8 mouse cellular contexts compared by ENCODE assay signal in genomic region chr10:91122646-91123045, GRCm38 (mm10). TPM values are rescaled to one million over a fixed set of nuclear protein-coding genes. Genes with fewer than 3 reads are reported as not detected.
A peak's percentile ranks its signal among the peaks of the same experiment; 100 is the strongest.
DNase-seq lines count a peak whose midpoint lies in the region; ATAC-seq lines count a peak whose summit lies in the region.

No protein-coding gene starts in this region.

- 50% methylated on average over 6 of the region's 6 CpGs for WGBS in forebrain, embryonic 10.5 days
- WGBS in liver, embryonic 12.5 days (ENCODE audit: insufficient replicate concordance), result 10% methylated on average over 6 of the region's 6 CpGs

- no peak for ATAC-seq in erythroblast, adult 5-6 weeks (replicated peaks; ENCODE audit: low FRiP score, poor library complexity, severe bottlenecking)
- no peak for ATAC-seq in liver, embryonic 12.5 days
- ATAC-seq in erythroid progenitor cell, adult 5-6 weeks (replicated peaks; ENCODE audit: low FRiP score, poor library complexity, severe bottlenecking), result no peak

- H3K27me3 ChIP-seq in erythroblast, embryonic 14.5 days (ENCODE audit: control insufficient read depth), result no peaks in the 10 kb centered on the region
- no peaks in the 10 kb centered on the region for H3K27me3 ChIP-seq in forebrain, embryonic 10.5 days (ENCODE audit: poor library complexity, severe bottlenecking)
- H3K27me3 ChIP-seq in liver, embryonic 12.5 days (replicated peaks), result no peaks in the 10 kb centered on the region

- no peaks in the 10 kb centered on the region for H3K9me3 ChIP-seq in erythroblast, embryonic 14.5 days (ENCODE audit: control insufficient read depth, low read length)
- no peaks in the 10 kb centered on the region for H3K9me3 ChIP-seq in forebrain, embryonic 10.5 days
- no peaks in the 10 kb centered on the region for H3K9me3 ChIP-seq in liver, embryonic 12.5 days (replicated peaks)

- peak overlapping the region; percentile 82 for H3K4me3 ChIP-seq in erythroblast, embryonic 14.5 days (replicated peaks)
- H3K4me3 ChIP-seq in forebrain, embryonic 10.5 days, result peak overlapping the region; percentile 100
- peak overlapping the region; percentile 99 for H3K4me3 ChIP-seq in liver, embryonic 12.5 days

- peak overlapping the region; percentile 98 for H3K9ac ChIP-seq in liver, embryonic 12.5 days

- peak overlapping the region; percentile 75 for H3K4me2 ChIP-seq in liver, embryonic 12.5 days

- H3K36me3 ChIP-seq in erythroblast, embryonic 14.5 days (ENCODE audit: control insufficient read depth), result peaks cover 49% of the 10 kb centered on the region
- peaks cover 48% of the 10 kb centered on the region for H3K36me3 ChIP-seq in forebrain, embryonic 10.5 days (replicated peaks)
- H3K36me3 ChIP-seq in liver, embryonic 12.5 days, result peaks cover 48% of the 10 kb centered on the region

- peak; percentile 25 for DNase-seq in 3T3-L1 (ENCODE audit: low read depth, low spot score)
- no peak for DNase-seq in forebrain, embryonic 10.5 days (ENCODE audit: extremely low spot score, low spot score)
- no peak for DNase-seq in cerebellum, adult 11-12 months
- no peak for DNase-seq in cerebellum, postnatal 25 days

- H3K27ac ChIP-seq in forebrain, embryonic 10.5 days, result peak overlapping the region; percentile 95
- H3K27ac ChIP-seq in liver, embryonic 12.5 days, result peak overlapping the region; percentile 93

- peaks cover 41% of the 10 kb centered on the region for H3K4me1 ChIP-seq in erythroblast, embryonic 14.5 days (ENCODE audit: control insufficient read depth)
- peaks cover 15% of the 10 kb centered on the region for H3K4me1 ChIP-seq in forebrain, embryonic 10.5 days
- peaks cover 38% of the 10 kb centered on the region for H3K4me1 ChIP-seq in liver, embryonic 12.5 days

RNA-seq across cellular contexts. Expression of gene Slc25a3, which starts 1.2 kb away (rescaled TPM):
- polyA plus RNA-seq in erythroblast, embryonic 14.5 days (2012), result 18.7 and 21.2 TPM in 2 replicates
- 113 and 194 TPM in 2 replicates for total RNA-seq in erythroblast, adult 5-6 weeks (2015; ENCODE audit: low replicate concordance)
- 46.6 and 48.1 TPM in 2 replicates for total RNA-seq in erythroblast, adult 5-6 weeks (2017; ENCODE audit: low replicate concordance)
- polyA plus RNA-seq in forebrain, embryonic 10.5 days (2016; fragmentation: Nextera tagmentation; extraction: Ambion mirVana), result 412 and 413 TPM in 2 replicates
- polyA plus RNA-seq in liver, embryonic 12.5 days (2016; fragmentation: Nextera tagmentation; extraction: Ambion mirVana), result 282 and 297 TPM in 2 replicates
- total RNA-seq in erythroid progenitor cell, adult 5-6 weeks (2015; ENCODE audit: low replicate concordance), result 175 and 210 TPM in 2 replicates
- total RNA-seq in erythroid progenitor cell, adult 5-6 weeks (2017; ENCODE audit: low replicate concordance), result 51.1 and 72.6 TPM in 2 replicates

RNA-seq across cellular contexts. Expression of gene Ikbip, which starts 39.9 kb away (rescaled TPM):
- polyA plus RNA-seq in erythroblast, embryonic 14.5 days (2012), result not detected in 2 replicates
- total RNA-seq in erythroblast, adult 5-6 weeks (2015; ENCODE audit: low replicate concordance), result 3.1 and 8.3 TPM in 2 replicates
- total RNA-seq in erythroblast, adult 5-6 weeks (2017; ENCODE audit: low replicate concordance), result 1.2 and 3.8 TPM in 2 replicates
- 15.8 TPM in 2 replicates for polyA plus RNA-seq in forebrain, embryonic 10.5 days (2016; fragmentation: Nextera tagmentation; extraction: Ambion mirVana)
- polyA plus RNA-seq in liver, embryonic 12.5 days (2016; fragmentation: Nextera tagmentation; extraction: Ambion mirVana), result 14.0 and 14.8 TPM in 2 replicates
- 3.4 and 6.1 TPM in 2 replicates for total RNA-seq in erythroid progenitor cell, adult 5-6 weeks (2015; ENCODE audit: low replicate concordance)
- 3.0 and 3.3 TPM in 2 replicates for total RNA-seq in erythroid progenitor cell, adult 5-6 weeks (2017; ENCODE audit: low replicate concordance)

RNA-seq across cellular contexts. Expression of gene Apaf1, which starts 40.1 kb away (rescaled TPM):
- polyA plus RNA-seq in erythroblast, embryonic 14.5 days (2012), result 0.11 and 0.30 TPM in 2 replicates
- total RNA-seq in erythroblast, adult 5-6 weeks (2015; ENCODE audit: low replicate concordance), result 22.7 and 36.6 TPM in 2 replicates
- total RNA-seq in erythroblast, adult 5-6 weeks (2017; ENCODE audit: low replicate concordance), result 17.1 and 21.3 TPM in 2 replicates
- polyA plus RNA-seq in forebrain, embryonic 10.5 days (2016; fragmentation: Nextera tagmentation; extraction: Ambion mirVana), result 20.0 and 20.6 TPM in 2 replicates
- 12.6 and 13.9 TPM in 2 replicates for polyA plus RNA-seq in liver, embryonic 12.5 days (2016; fragmentation: Nextera tagmentation; extraction: Ambion mirVana)
- total RNA-seq in erythroid progenitor cell, adult 5-6 weeks (2015; ENCODE audit: low replicate concordance), result 27.7 and 47.6 TPM in 2 replicates
- 34.4 and 36.8 TPM in 2 replicates for total RNA-seq in erythroid progenitor cell, adult 5-6 weeks (2017; ENCODE audit: low replicate concordance)

RNA-seq across cellular contexts. Expression of gene Tmpo, which starts 58.5 kb away (rescaled TPM):
- 25.2 and 37.9 TPM in 2 replicates for polyA plus RNA-seq in erythroblast, embryonic 14.5 days (2012)
- total RNA-seq in erythroblast, adult 5-6 weeks (2015; ENCODE audit: low replicate concordance), result 114 and 144 TPM in 2 replicates
- 181 and 340 TPM in 2 replicates for total RNA-seq in erythroblast, adult 5-6 weeks (2017; ENCODE audit: low replicate concordance)
- 261 and 275 TPM in 2 replicates for polyA plus RNA-seq in forebrain, embryonic 10.5 days (2016; fragmentation: Nextera tagmentation; extraction: Ambion mirVana)
- 215 and 229 TPM in 2 replicates for polyA plus RNA-seq in liver, embryonic 12.5 days (2016; fragmentation: Nextera tagmentation; extraction: Ambion mirVana)
- total RNA-seq in erythroid progenitor cell, adult 5-6 weeks (2015; ENCODE audit: low replicate concordance), result 941 and 1,232 TPM in 2 replicates
- 1,337 and 1,570 TPM in 2 replicates for total RNA-seq in erythroid progenitor cell, adult 5-6 weeks (2017; ENCODE audit: low replicate concordance)

Comparison
In these comparisons a context has a peak if more than half of its experiments do, and no peak if none do; other contexts are left out.
1. RNA of gene Slc25a3, which starts 1.2 kb away (polyA plus RNA-seq): 412 to 413 TPM in forebrain, embryonic 10.5 days and 282 to 297 TPM in liver, embryonic 12.5 days; 18.7 to 21.2 TPM in erythroblast, embryonic 14.5 days; every median in the first group is over 10 times any median in the second.
2. RNA of gene Ikbip, which starts 39.9 kb away (polyA plus RNA-seq): 15.8 TPM in forebrain, embryonic 10.5 days and 14.0 to 14.8 TPM in liver, embryonic 12.5 days; not detected in erythroblast, embryonic 14.5 days; every median in the first group is over 10 times any median in the second.
3. RNA of gene Apaf1, which starts 40.1 kb away (polyA plus RNA-seq): 20.0 to 20.6 TPM in forebrain, embryonic 10.5 days and 12.6 to 13.9 TPM in liver, embryonic 12.5 days; 0.11 to 0.30 TPM in erythroblast, embryonic 14.5 days; every median in the first group is over 10 times any median in the second.
4. Peak in every context shown above with its lines, with median percentiles within 50 percentile points of each other: H3K4me3 ChIP-seq.